Mouse (Mus musculus) 3T3-L1 (cell line): ENCODE measurements around the gene Olfr1359.

Experiments used
- DNase-seq: peaks from one replicate; pipeline ENCODE4 v3.0.0-alpha.2; 2015; ENCODE audit warnings: low read depth, low spot score

The Olfr1359 gene

GRCm38 (mm10) chr13:21697811-21698210, at the start of gene Olfr1359:
Gene Olfr1359, plus strand, starts transcription at chr13:21698111.
- no peak for DNase-seq

GRCm38 (mm10) chr13:21663286-21663685, 34.6 kb upstream of the Olfr1359 start, which contains the start of gene Olfr1361:
Gene Olfr1361, minus strand, starts transcription at chr13:21663386.
- DNase-seq, result no peak

- DNase-seq, result no peak
Measured at GRCm38 (mm10) chr13:21677305-21677704, 20.6 kb upstream of the Olfr1359 start, which contains the start of gene Olfr1360. Gene Olfr1360, minus strand, starts transcription at chr13:21677405.

- no peak for DNase-seq
Measured at GRCm38 (mm10) chr13:21706669-21707068, 8.8 kb downstream of the Olfr1359 start.

- peak; percentile 91 for DNase-seq
Measured at GRCm38 (mm10) chr13:21710031-21710711, 12.3 kb downstream of the Olfr1359 start.

- DNase-seq, result peak; percentile 81
Measured at GRCm38 (mm10) chr13:21710821-21711525, 13.1 kb downstream of the Olfr1359 start.

- DNase-seq, result peak; percentile 32
Measured at GRCm38 (mm10) chr13:21711698-21712097, 13.8 kb downstream of the Olfr1359 start.

GRCm38 (mm10) chr13:21714725-21715124, 16.8 kb downstream of the Olfr1359 start:
- peak; percentile 89 for DNase-seq

- DNase-seq, result peak; percentile 70
Measured at GRCm38 (mm10) chr13:21715131-21715863, 17.4 kb downstream of the Olfr1359 start.

- DNase-seq, result peak; percentile 97
Measured at GRCm38 (mm10) chr13:21715864-21716539, 18.1 kb downstream of the Olfr1359 start, which contains the start of the genes Hist1h2bl and Hist1h2ai. Gene Hist1h2bl, minus strand, starts transcription at chr13:21716143. Gene Hist1h2ai, plus strand, starts transcription at chr13:21716422.

- DNase-seq, result peak; percentile 76
Measured at GRCm38 (mm10) chr13:21716540-21717391, 18.9 kb downstream of the Olfr1359 start.

- DNase-seq, result peak; percentile 95
Measured at GRCm38 (mm10) chr13:21717397-21718357, 19.8 kb downstream of the Olfr1359 start, which contains the start of gene Hist1h3h. Gene Hist1h3h, plus strand, starts transcription at chr13:21717659.

GRCm38 (mm10) chr13:21718381-21719080, 20.6 kb downstream of the Olfr1359 start:
- peak; percentile 66 for DNase-seq

- DNase-seq, result peak; percentile 58
Measured at GRCm38 (mm10) chr13:21721107-21721756, 23.3 kb downstream of the Olfr1359 start.

- DNase-seq, result peak; percentile 95
Measured at GRCm38 (mm10) chr13:21721757-21722372, 24.0 kb downstream of the Olfr1359 start, which contains the start of gene Hist1h2bm. Gene Hist1h2bm, plus strand, starts transcription at chr13:21722044.

GRCm38 (mm10) chr13:21722373-21722925, 24.5 kb downstream of the Olfr1359 start:
- peak; percentile 75 for DNase-seq
